Mouse (Mus musculus) CH12F3 (cell line): ENCODE measurements around the gene Pnpla6.
"Not testable (repeated sequence)": the region's sequence is repeated elsewhere in the genome, so short reads cannot be mapped to it uniquely, and the experiment has no call there.

ENCODE experiments used
- in situ Hi-C: fragments of 300-500 bp; cut with MboI; formaldehyde crosslinking; loops from 2 replicates; pipeline ENCODE4 v1.14.3; 2020; ENCODE audit warnings: low sequenced_read_pairs

Gene Pnpla6

GRCm38 (mm10) chr8:3569784-3570183, 54.6 kb downstream of the Pnpla6 start:
- in situ Hi-C loops: no loop called here

- in situ Hi-C loops: no loop called here
These were observed 59.4 kb downstream of the Pnpla6 start for GRCm38 (mm10) chr8:3574546-3574945.

- in situ Hi-C loops: no loop called here
These were observed 61.2 kb downstream of the Pnpla6 start for GRCm38 (mm10) chr8:3576211-3576960.

GRCm38 (mm10) chr8:3579390-3580364, 64.5 kb downstream of the Pnpla6 start:
- in situ Hi-C loops: no loop called here

- in situ Hi-C loops: not testable (repeated sequence)
These were observed 66.8 kb downstream of the Pnpla6 start for GRCm38 (mm10) chr8:3581961-3582360.

- in situ Hi-C loops: no loop called here
These were observed 71.3 kb downstream of the Pnpla6 start for GRCm38 (mm10) chr8:3586452-3586851.

GRCm38 (mm10) chr8:3586993-3587390, 71.8 kb downstream of the Pnpla6 start, which contains the start of gene Camsap3:
Gene Camsap3 (plus strand): TSS chr8:3587293.
- in situ Hi-C loops: no loop called here

GRCm38 (mm10) chr8:3587391-3588257, 72.4 kb downstream of the Pnpla6 start:
- in situ Hi-C loops: no loop called here

- in situ Hi-C loops: no loop called here
These were observed 73.1 kb downstream of the Pnpla6 start for GRCm38 (mm10) chr8:3588258-3588633.

GRCm38 (mm10) chr8:3593470-3593869, 78.3 kb downstream of the Pnpla6 start:
- in situ Hi-C loops: no loop called here
